Mouse (Mus musculus) thymus, adult 2 months (tissue): ENCODE measurements around the gene Cnksr1.

Experiments
- CTCF ChIP-seq: fragments of 200-500 bp; IDR thresholded peaks from 2 replicates; pipeline ENCODE4 v1.5.1; 2012; ENCODE audit warnings: mild to moderate bottlenecking, control low read depth, low read length, moderate library complexity, borderline replicate concordance; ENCODE audit not compliant: control insufficient read depth, poor library complexity, insufficient read depth; ENCODE audit errors: extremely low read depth
- POLR2A ChIP-seq: fragments of 200-500 bp; IDR thresholded peaks from 2 replicates; pipeline ENCODE4 v1.6.1; 2012; ENCODE audit warnings: mild to moderate bottlenecking, low read length, control low read depth, moderate library complexity; ENCODE audit not compliant: control insufficient read depth, poor library complexity, insufficient read depth; ENCODE audit errors: extremely low read depth

- TF ChIP-seq POLR2A (no peak), CTCF (no peak)
Observed at GRCm38 (mm10) chr4:134257198-134258009, 19.2 kb upstream of the Cnksr1 start.
